Mouse (Mus musculus) frontal cortex, postnatal 14 days (tissue): ENCODE measurements around the gene Ripk3.

Source experiments
- DNase-seq, 2 experiments: peaks; one replicate each; pipeline ENCODE4 v3.0.0; 2022; ENCODE audit warnings: low spot score in 2 of 2

Gene Ripk3

DNA sequence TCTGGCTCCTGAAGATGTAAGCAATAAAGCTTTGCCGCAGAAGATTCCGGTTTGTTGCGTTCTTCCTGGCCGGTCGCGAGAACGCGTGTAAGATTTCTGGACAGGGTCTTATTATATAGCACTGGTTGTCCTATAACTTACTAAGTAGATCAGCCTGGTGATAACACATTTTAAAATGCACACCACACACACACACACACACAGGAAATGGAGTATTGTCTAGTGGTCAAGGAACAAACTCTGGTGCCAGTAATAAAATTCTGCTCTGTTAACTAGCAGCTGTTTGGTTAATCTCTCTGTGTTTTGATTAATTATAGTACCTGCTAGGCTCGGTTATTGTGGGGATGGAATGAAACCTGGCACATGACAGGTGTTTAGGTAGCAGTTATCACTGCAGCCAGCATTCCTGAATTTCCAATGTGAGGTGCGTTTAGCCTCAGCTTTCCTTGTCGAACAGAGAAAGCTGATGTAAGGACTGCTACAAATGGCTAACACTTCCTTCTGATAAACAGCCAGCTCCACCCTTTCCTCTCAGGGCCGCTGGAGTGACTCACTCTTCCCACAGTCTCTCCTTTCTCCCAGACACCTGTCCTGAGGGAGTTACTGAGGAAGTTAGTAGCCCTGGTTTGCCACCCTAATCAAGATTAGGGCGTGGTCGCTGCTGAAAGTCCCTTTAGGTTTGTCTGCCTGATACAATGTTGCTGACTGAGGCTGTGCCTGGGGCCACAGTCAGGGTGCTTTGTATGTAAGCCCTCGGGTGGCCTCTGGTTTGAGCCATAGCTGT lies 6.9 kb upstream of the Ripk3 start:
- no peak for DNase-seq

DNA sequence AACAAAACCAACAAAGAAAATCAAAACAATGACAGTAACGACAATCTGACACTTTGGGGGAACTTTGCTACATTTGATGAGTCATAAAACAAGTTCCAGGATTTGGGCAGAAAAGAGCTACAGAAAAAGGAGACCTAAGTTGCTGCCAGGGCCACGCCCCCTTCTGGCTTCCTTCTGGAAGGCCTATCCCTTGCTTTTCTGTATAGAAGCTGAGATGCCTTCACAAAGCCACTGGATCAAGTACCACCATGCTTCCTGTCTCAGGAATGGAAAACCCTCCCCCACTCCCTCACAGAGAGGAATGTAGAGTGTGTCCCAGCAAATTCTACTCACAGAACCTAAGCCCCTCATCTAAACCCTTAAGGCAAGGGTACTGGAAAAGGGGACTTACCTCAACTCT lies 5.3 kb upstream of the Ripk3 start:
- DNase-seq, result peak in 1 of 2 experiments; percentile 1

- DNase-seq, result no peak
These were observed 4.8 kb upstream of the Ripk3 start for GRCm38 (mm10) chr14:55793461-55793860.

DNA sequence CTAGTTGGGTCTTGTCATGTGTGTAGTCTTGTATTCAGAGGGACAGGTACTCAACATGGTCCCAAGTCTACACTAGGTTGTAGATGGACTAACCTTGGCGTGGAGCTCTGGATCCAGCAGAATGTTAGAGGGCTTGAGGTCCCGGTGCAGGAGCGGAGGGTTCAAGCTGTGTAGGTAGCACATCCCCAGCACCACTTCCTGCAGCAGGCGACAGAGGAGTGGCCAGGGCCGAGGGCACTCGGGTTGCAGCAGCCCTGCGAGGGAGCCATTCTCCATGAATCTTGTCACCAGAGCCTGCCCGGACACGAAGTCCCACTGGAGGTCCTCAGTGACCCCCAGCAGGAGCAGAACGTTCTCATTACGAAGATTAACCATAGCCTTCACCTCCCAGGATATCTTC lies 934 bp downstream of the Ripk3 start:
- peak in 1 of 2 experiments; percentile 1 for DNase-seq

- DNase-seq, result peak in 1 of 2 experiments; percentile 2
These were observed 3.5 kb downstream of the Ripk3 start for GRCm38 (mm10) chr14:55785195-55785594.

- DNase-seq, result peak in 1 of 2 experiments; percentile 2
These were observed 4.8 kb downstream of the Ripk3 start, which contains the start of gene Adcy4 for GRCm38 (mm10) chr14:55783958-55784235. Adcy4 (minus strand) TSS chr14:55784095.

DNA sequence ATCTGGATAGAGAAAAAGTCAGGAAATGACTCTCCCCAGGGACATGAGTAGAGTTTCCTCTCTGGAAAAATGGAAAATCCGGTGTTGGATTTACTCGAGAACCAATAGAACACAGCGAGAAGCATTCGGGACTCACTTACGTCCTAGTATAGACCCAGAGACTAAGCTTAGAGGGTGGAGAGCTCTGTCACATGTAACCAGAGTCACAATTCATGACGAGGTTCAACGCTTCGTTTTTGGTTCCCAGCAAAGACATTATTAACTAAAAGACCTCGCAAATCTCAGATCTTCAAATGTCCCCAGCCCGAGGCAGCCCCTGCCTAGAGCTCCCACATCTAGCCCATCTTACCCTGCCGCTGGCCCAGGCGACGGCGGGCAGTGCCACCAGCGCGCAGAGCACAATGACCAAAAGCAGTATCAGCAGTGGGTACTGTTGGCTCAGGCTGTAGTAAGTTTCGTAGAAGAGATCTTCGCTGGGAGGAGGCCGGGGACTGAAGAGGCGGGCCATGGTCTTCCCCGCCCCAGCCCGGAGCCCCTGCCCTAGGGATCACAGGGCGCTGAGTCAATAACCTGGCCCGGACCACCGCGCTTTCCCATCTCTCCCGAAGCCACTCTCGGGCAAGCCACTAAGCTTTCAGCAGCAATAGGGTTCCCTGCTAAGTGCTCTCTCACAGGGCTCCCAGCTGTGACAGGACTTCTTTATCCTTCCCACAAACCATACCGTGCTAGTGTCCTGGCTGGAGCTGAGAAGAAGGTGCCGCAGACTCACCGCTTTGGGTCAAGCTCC lies 5.3 kb downstream of the Ripk3 start:
- DNase-seq, result peak in 1 of 2 experiments; percentile 2

- peak in 1 of 2 experiments; percentile 0 for DNase-seq
These were observed 6.2 kb downstream of the Ripk3 start for GRCm38 (mm10) chr14:55782361-55782960.

DNA sequence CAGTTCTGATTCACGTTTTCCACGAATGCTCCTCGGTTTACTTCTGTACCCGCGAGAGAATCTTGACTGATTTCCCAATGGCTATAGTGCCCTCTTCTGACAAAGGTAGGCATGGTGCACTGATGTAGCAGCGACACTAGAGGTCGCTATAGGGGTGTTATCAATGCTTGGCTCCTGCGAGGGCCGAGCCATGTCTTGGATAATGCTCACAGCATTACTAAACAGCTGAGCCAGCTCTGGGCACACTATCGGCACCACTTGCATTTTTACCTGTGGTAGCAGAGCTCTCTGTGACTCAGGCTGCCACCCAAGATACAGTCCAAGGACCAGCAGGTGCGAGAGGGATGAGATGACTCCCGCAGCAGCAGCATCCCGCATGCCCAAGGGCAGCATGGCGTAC lies 7.4 kb downstream of the Ripk3 start:
- DNase-seq, result peak in 1 of 2 experiments; percentile 26

- peak in 1 of 2 experiments; percentile 3 for DNase-seq
These were observed 7.9 kb downstream of the Ripk3 start for GRCm38 (mm10) chr14:55780736-55781135.

GRCm38 (mm10) chr14:55779656-55780055 lies 9.0 kb downstream of the Ripk3 start:
- DNase-seq, result no peak

GRCm38 (mm10) chr14:55778686-55779085 lies 10.0 kb downstream of the Ripk3 start:
- DNase-seq, result no peak

DNA sequence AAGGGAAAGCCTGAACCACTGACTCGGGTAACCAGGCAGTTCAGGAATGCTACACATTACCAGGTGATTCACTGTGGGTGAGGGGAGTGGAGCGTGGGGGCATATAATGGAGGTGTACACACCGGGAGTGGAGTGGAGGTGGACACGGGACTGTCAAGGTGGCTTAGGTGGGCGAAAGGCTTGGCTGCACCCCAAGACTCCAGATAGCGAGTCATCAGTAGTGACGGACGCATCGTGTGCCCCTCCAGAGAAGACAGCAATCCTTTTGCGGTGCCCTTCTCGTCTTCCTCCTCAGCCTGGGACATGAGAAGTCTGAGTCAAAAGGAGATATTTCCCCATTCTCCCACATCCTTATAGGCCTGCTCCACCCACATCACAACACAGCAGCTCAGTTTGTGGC lies 10.9 kb downstream of the Ripk3 start:
- DNase-seq, result no peak

DNA sequence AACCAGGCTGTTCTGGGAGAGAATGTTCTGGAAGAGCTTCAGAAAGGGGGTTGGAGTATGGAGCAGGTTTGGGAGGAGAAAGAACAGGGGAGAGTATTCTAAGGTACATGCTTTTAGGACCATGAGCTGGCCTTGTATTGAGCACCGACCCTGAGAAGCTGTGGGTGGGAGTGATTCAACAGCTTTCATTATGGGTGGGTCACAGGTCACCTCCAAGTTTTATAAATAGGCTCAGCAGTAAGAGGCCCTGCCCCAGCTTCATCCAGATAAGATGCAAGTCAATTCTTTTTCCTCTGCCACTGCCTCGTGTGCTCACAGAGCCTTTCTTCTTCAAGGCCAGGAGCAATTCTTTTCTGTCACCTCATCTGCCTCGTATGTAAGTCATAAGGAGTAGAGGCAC lies 11.5 kb downstream of the Ripk3 start:
- DNase-seq, result no peak

DNA sequence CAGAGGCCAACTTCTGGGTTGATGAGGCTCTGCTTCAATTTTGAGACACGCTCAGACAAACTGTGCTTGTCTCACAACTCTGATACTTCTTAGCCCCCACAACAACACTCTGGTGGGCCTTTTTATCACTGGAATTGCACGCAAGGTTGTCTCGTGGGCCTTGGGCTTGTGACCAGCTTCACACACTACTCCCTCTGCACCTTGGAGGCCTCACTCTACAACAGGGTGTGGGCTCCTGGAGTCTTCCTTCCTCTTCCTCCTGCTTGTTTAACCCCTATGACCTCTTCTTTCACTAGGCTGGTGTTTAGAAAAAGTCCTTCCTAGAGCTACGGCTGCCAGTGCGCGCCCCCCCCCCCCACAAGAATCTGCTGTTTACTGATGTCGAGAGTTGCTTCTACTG lies 12.0 kb downstream of the Ripk3 start:
- DNase-seq, result no peak

GRCm38 (mm10) chr14:55769087-55769703 lies 19.5 kb downstream of the Ripk3 start:
- no peak for DNase-seq

GRCm38 (mm10) chr14:55768555-55768954 lies 20.1 kb downstream of the Ripk3 start:
- DNase-seq, result no peak

- DNase-seq, result no peak
These were observed 20.9 kb downstream of the Ripk3 start for GRCm38 (mm10) chr14:55767519-55768414.

DNA sequence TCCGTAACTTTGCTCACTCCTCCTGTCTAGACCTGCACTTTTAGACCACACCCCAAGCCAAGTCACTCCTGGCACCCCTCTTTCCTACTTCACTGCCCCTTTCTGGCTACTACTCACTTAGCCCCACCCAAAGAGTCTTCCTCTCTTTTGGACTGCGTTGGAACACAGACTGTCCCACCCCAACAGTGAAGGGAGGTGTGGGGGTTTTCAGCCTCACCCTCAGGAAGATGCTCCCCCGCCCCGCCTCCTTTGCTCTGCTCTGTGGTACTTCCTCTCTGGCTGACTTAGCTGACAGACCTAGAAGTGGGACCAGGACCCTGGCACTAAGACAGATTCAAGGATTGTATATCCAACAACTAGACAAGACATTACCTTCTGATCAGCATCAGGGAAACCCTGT lies 23.0 kb downstream of the Ripk3 start, which contains the start of gene Ltb4r1:
Ltb4r1 (plus strand) TSS at position 267 of the 400 bp plus-strand sequence.
- no peak for DNase-seq

DNA sequence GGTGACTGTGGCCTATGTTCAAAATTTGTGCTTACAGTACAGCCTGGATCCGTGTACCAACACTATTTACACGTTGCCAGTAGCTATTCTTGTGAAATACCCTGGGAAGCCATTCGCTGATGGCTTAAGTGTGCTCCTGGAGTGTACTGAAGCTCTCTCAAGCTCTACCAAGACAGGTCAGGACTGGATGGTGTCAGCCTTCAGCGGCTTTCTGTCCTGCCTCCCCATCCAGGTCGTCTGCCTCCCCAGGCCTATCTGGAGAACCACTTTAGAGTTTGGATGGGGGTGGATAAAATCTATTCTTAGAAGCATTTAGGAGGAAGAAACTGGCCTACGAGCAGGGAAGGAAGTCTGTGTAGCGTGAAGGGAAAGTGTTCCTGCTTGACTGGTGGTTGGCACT lies 25.5 kb downstream of the Ripk3 start:
- no peak for DNase-seq
